Mouse (Mus musculus) heart, adult 2 months (tissue): ENCODE data around the gene Syp.

Source experiments
- CTCF ChIP-seq: fragments of 200-600 bp; IDR thresholded peaks from 2 replicates; pipeline ENCODE4 v1.8.1; 2022; ENCODE audit warnings: antibody characterized with exemption, mild to moderate bottlenecking, moderate library complexity
- EP300 ChIP-seq: fragments of 200-500 bp; IDR thresholded peaks from 2 replicates; pipeline ENCODE4 v1.6.1; 2011; ENCODE audit warnings: low read depth, low read length, control low read depth; ENCODE audit not compliant: insufficient read depth
- POLR2A ChIP-seq: fragments of 200-500 bp; IDR thresholded peaks from 2 replicates; pipeline ENCODE4 v1.6.1; 2011; ENCODE audit warnings: mild to moderate bottlenecking, low read depth, low read length, control low read depth; ENCODE audit not compliant: insufficient read depth

DNA sequence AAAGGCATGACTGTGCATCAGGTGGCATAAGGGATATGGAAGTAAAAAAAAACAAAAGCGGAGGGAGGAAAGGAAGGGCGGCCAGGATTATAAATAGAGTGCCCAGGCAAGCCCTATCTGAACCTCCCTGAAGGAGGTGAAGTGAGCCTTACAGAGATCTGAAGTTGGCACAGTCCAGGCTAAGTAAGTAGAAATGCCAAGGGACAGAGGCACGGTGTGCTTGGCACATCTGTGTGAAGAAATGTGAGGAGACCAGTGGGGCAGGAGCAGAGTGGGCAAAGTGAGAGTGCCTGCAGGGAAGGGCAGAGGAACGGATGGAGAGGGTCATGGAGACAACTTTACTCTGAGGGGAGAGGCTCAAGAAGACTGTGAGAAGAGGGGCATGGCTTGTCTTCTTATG, 22.8 kb downstream of the Syp start:
- no peak for TF ChIP-seq CTCF
- TF ChIP-seq POLR2A = no peak
- no peak for TF ChIP-seq EP300
